Mouse (Mus musculus): ENCODE data around the gene Ccdc28a. TPM values are rescaled to one million over a fixed set of nuclear protein-coding genes. Genes with fewer than 3 reads are reported as not detected.

Gene Ccdc28a
- polyA plus RNA-seq, 1 experiment from 2014 or later = 20.0 TPM

DNA sequence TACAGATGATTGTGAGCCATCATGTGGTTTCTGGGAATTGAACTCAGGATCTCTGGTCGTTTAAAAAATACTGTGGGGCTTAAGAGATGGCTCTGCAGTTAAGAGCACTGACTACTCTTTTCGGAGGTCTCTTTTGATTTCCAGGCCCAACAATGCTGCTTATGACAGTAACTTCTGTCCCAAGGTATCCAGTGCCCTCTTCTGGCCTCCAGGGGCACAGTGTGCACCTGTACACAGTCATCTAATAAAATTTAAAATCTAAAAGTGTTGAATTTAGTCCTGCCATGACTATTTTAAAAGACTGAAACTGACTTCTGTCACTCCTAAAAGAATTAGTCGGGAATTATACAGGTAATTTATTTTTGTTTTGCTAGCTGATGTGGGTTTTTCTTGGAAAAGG lies 907 bp downstream of the Ccdc28a start:
- Histone ChIP-seq H3K4me3 (ENCODE audit: low read depth, low read length) (0 out of 2 replicates have a peak overlapping the region, but pooled peaks have one; percentile 71), H3K9me3 (ENCODE audit: control insufficient read depth, low read length) (no peaks in the 10 kb centered on the region), H3K4me2 (ENCODE audit: low read length) (peak overlapping the region; percentile 62), H3K9ac (ENCODE audit: low read length) (no peak overlapping the region), H3K36me3 (ENCODE audit: control insufficient read depth, insufficient read depth, low read length) (no peaks in the 10 kb centered on the region), H3K4me1 (replicated peaks; ENCODE audit: control insufficient read depth, insufficient read depth, low read length) (peaks cover 5% of the 10 kb centered on the region; the same call in 1 of the 2 replicates), H3K27me3 (replicated peaks; ENCODE audit: control insufficient read depth, insufficient read depth, low read length) (no peaks in the 10 kb centered on the region), H3K27ac (ENCODE audit: low read depth) (no peak overlapping the region)
- DNase-seq (ENCODE audit: low spot score) (no peak), ATAC-seq (replicated peaks; ENCODE audit: low FRiP score, low TSS enrichment, low read depth) (no peak)
- 55% methylated on average over 3 of the region's 3 CpGs for WGBS

DNA sequence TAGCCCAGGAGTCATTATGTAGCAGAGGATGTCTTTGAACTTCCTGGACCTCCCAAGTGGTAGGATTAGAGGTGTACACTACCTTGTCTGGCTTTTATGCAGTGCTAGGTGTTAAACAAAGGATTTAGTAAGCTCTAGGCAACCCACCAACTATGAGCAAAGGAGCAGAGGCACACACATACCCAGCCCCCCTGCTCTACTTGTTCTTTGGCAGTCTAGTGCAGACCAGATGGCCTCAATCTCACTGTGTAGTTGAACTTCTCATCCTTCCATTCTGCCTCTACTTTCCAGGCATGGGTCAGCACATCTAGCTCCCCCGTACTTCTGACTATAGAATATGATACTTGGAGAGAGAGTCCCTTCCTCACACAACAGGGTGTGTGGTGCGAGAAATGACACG lies 10.4 kb downstream of the Ccdc28a start:
- no peaks in the 10 kb centered on the region for H3K27me3 ChIP-seq (replicated peaks; ENCODE audit: control insufficient read depth, insufficient read depth, low read length)
- no peaks in the 10 kb centered on the region for H3K36me3 ChIP-seq (ENCODE audit: control insufficient read depth, insufficient read depth, low read length)
- no peak overlapping the region for H3K4me2 ChIP-seq (ENCODE audit: low read length)
- no peak overlapping the region for H3K27ac ChIP-seq (ENCODE audit: low read depth)
- no peaks in the 10 kb centered on the region for H3K9me3 ChIP-seq (ENCODE audit: control insufficient read depth, low read length)
- no peaks in the 10 kb centered on the region for H3K4me1 ChIP-seq (replicated peaks; ENCODE audit: control insufficient read depth, insufficient read depth, low read length)
- H3K4me3 ChIP-seq (ENCODE audit: low read depth, low read length) = no peak overlapping the region
- H3K9ac ChIP-seq (ENCODE audit: low read length) = no peak overlapping the region
- DNase-seq (ENCODE audit: low spot score) (no peak), ATAC-seq (replicated peaks; ENCODE audit: low FRiP score, low TSS enrichment, low read depth) (no peak)
- whole genome bisulfite sequencing = 85% methylated on average over 3 of the region's 3 CpGs

DNA sequence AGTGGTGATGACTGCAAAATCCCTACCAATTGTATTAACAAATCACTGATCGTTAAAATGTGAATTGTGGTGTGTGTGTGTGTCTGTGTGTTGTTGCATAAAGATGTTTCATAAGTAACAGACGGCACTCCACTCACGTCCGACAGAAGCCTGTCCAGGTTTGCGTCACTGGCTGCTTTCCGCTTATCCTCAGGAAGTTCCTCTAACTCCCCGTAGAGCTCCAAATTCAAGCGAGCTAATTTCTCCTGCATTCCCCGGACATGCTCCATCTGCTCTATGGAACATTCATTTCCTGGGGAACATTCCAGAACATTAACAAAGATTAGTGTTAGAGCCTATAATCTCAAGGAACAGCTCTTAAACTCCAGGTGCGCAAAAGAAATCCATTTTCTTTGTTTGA lies 15.4 kb downstream of the Ccdc28a start:
- H3K4me1 ChIP-seq (replicated peaks; ENCODE audit: control insufficient read depth, insufficient read depth, low read length) = no peaks in the 10 kb centered on the region
- H3K36me3 ChIP-seq (ENCODE audit: control insufficient read depth, insufficient read depth, low read length) = no peaks in the 10 kb centered on the region
- DNase-seq (ENCODE audit: low spot score) (no peak), ATAC-seq (replicated peaks; ENCODE audit: low FRiP score, low TSS enrichment, low read depth) (no peak)
- no peak overlapping the region for H3K4me3 ChIP-seq (ENCODE audit: low read depth, low read length)
- H3K9ac ChIP-seq (ENCODE audit: low read length) = no peak overlapping the region
- no peak overlapping the region for H3K4me2 ChIP-seq (ENCODE audit: low read length)
- no peaks in the 10 kb centered on the region for H3K27me3 ChIP-seq (replicated peaks; ENCODE audit: control insufficient read depth, insufficient read depth, low read length)
- no peak overlapping the region for H3K27ac ChIP-seq (ENCODE audit: low read depth)
- H3K9me3 ChIP-seq (ENCODE audit: control insufficient read depth, low read length) = no peaks in the 10 kb centered on the region
- WGBS = 74% methylated on average over 10 of the region's 10 CpGs

DNA sequence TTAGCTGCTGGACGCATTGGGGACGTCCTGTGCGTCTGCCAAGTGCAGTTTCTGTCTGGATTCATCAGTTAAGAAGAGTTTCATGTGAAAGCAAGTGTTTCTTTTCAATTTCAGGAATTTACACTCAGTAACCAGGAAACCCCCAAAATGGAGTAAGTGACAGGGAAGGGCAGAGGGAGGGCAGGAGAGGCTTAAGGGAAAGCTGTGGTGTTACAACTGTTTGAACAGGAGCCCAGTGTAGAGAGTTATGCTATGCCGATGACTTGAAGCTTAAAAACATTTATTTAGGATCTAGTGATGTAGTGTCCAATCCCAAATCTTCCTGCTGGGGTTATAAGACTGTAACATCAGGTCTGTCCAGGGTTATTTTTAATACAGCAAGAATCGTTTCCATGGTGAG lies 20.7 kb downstream of the Ccdc28a start:
- H3K27ac ChIP-seq (ENCODE audit: low read depth) = no peak overlapping the region
- WGBS = 84% methylated on average over 5 of the region's 5 CpGs
- H3K9me3 ChIP-seq (ENCODE audit: control insufficient read depth, low read length) = no peaks in the 10 kb centered on the region
- H3K4me2 ChIP-seq (ENCODE audit: low read length) = no peak overlapping the region
- DNase-seq (ENCODE audit: low spot score) (peak; percentile 45), ATAC-seq (replicated peaks; ENCODE audit: low FRiP score, low TSS enrichment, low read depth) (no peak)
- peaks cover 4% of the 10 kb centered on the region; the same call in 1 of the 2 replicates for H3K4me1 ChIP-seq (replicated peaks; ENCODE audit: control insufficient read depth, insufficient read depth, low read length)
- H3K4me3 ChIP-seq (ENCODE audit: low read depth, low read length) = no peak overlapping the region
- no peaks in the 10 kb centered on the region for H3K27me3 ChIP-seq (replicated peaks; ENCODE audit: control insufficient read depth, insufficient read depth, low read length)
- H3K36me3 ChIP-seq (ENCODE audit: control insufficient read depth, insufficient read depth, low read length) = no peaks in the 10 kb centered on the region
- no peak overlapping the region for H3K9ac ChIP-seq (ENCODE audit: low read length)

DNA sequence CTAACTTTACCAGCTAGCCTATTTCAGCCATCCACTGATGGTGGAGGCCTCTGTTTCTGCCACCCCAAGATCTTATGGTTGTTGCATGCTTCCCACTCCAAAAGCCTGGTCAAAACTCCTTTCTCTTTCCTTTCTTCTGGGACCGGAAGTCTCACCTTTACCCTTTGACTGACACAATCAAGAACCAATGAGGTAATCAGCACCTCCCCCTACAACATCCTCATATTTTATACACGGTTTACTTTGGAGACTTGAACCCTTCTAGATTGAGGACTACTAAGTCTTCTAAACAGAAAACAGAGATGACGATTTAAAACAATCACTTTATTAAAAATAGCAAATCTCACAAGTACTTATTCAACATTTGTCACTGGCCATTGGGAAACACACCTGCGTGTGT lies 21.4 kb downstream of the Ccdc28a start:
- Histone ChIP-seq H3K9ac (ENCODE audit: low read length) (no peak overlapping the region), H3K4me3 (ENCODE audit: low read depth, low read length) (no peak overlapping the region), H3K9me3 (ENCODE audit: control insufficient read depth, low read length) (no peaks in the 10 kb centered on the region), H3K36me3 (ENCODE audit: control insufficient read depth, insufficient read depth, low read length) (no peaks in the 10 kb centered on the region), H3K4me2 (ENCODE audit: low read length) (no peak overlapping the region), H3K27me3 (replicated peaks; ENCODE audit: control insufficient read depth, insufficient read depth, low read length) (no peaks in the 10 kb centered on the region), H3K27ac (ENCODE audit: low read depth) (no peak overlapping the region), H3K4me1 (replicated peaks; ENCODE audit: control insufficient read depth, insufficient read depth, low read length) (peaks cover 4% of the 10 kb centered on the region; the same call in 1 of the 2 replicates)
- 77% methylated on average over 4 of the region's 4 CpGs for WGBS
- DNase-seq (ENCODE audit: low spot score) (peak; percentile 16), ATAC-seq (replicated peaks; ENCODE audit: low FRiP score, low TSS enrichment, low read depth) (no peak)

DNA sequence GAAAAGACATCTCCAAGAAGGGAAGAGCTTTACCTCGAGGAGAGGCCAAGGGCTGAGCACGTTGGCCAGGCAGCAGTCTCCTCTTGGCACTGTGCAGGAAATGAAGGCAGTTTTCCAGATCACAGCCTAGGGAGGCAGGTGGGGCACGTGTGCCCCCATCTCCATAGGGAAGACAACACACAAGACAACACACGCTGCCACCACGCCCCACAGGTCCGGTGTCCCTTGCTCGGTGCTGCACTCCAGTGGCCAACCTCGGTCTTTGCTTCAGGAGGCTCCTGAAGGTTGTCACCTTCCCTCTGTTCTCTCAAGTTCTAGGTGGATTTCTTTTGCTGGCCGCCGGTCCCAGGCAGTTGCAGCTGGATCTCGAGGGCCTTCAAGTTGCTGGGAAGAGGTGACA lies 24.1 kb downstream of the Ccdc28a start, which contains the start of gene Ect2l:
TSS of gene Ect2l (minus strand) at position 165 of the 400 bp plus-strand sequence.
- Histone ChIP-seq H3K4me1 (replicated peaks; ENCODE audit: control insufficient read depth, insufficient read depth, low read length) (peaks cover 4% of the 10 kb centered on the region; the same call in 1 of the 2 replicates), H3K4me3 (ENCODE audit: low read depth, low read length) (no peak within 1 kb of the TSS), H3K4me2 (ENCODE audit: low read length) (peak within 1 kb of the TSS; percentile 9; the same call in 1 of the 2 replicates), H3K36me3 (ENCODE audit: control insufficient read depth, insufficient read depth, low read length) (no peaks in the 10 kb centered on the region), H3K27ac (ENCODE audit: low read depth) (no peak within 1 kb of the TSS), H3K9ac (ENCODE audit: low read length) (no peak within 1 kb of the TSS), H3K9me3 (ENCODE audit: control insufficient read depth, low read length) (no peaks in the 10 kb centered on the region), H3K27me3 (replicated peaks; ENCODE audit: control insufficient read depth, insufficient read depth, low read length) (no peaks in the 10 kb centered on the region)
- DNase-seq (ENCODE audit: low spot score) = peak; percentile 67
- WGBS = 9% methylated on average over 11 of the region's 11 CpGs
- peak; percentile 50; the same call in 1 of the 2 replicates for ATAC-seq (replicated peaks; ENCODE audit: low FRiP score, low TSS enrichment, low read depth)

DNA sequence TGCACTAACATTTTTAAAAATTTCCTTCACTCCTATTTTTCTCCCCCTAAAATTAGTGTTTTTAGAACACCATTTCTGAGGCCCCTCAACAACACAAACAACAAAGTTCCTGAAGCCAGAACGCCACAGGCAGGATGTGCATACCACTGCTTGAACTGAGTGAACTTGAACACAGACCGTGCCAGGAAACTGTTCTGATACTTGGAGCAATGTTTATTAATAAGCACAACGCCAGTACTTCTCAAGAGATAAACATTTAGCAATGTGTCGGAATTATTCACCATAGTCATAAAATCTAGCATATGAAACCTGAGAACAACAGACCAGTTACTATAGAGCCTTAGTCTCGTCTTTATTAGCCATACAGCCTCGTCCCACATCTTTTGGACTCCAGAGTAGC lies 24.7 kb downstream of the Ccdc28a start:
- Histone ChIP-seq H3K4me3 (ENCODE audit: low read depth, low read length) (no peak overlapping the region), H3K27ac (ENCODE audit: low read depth) (no peak overlapping the region), H3K9me3 (ENCODE audit: control insufficient read depth, low read length) (no peaks in the 10 kb centered on the region), H3K9ac (ENCODE audit: low read length) (no peak overlapping the region), H3K36me3 (ENCODE audit: control insufficient read depth, insufficient read depth, low read length) (no peaks in the 10 kb centered on the region), H3K27me3 (replicated peaks; ENCODE audit: control insufficient read depth, insufficient read depth, low read length) (no peaks in the 10 kb centered on the region), H3K4me2 (ENCODE audit: low read length) (no peak overlapping the region), H3K4me1 (replicated peaks; ENCODE audit: control insufficient read depth, insufficient read depth, low read length) (peaks cover 4% of the 10 kb centered on the region; the same call in 1 of the 2 replicates)
- DNase-seq (ENCODE audit: low spot score) = no peak
- no peak for ATAC-seq (replicated peaks; ENCODE audit: low FRiP score, low TSS enrichment, low read depth)
- WGBS = 33% methylated on average over 6 of the region's 6 CpGs

DNA sequence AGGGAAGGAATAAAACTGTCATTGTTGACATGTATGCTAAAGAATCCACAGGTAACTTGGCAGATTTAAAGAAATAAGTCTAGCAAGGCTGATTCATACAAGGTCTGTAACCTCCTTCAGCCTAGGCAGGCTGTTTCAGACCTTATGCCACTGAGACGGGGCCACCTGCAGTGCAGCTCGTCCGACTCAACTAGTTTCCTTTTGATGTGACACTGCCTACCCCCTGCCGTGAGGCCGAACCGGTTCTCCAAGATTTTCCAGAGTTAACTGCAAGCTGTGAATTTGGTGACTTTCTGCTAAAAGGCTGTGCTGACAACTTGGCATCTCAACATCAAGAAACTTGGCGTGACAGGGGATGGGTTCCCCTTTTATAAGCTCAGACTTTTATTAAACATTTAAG lies 30.7 kb downstream of the Ccdc28a start:
- WGBS = 25% methylated on average over 7 of the region's 7 CpGs
- no peak for DNase-seq (ENCODE audit: low spot score)
- H3K27me3 ChIP-seq (replicated peaks; ENCODE audit: control insufficient read depth, insufficient read depth, low read length) = no peaks in the 10 kb centered on the region
- no peak overlapping the region for H3K4me2 ChIP-seq (ENCODE audit: low read length)
- H3K4me1 ChIP-seq (replicated peaks; ENCODE audit: control insufficient read depth, insufficient read depth, low read length) = no peaks in the 10 kb centered on the region
- H3K9ac ChIP-seq (ENCODE audit: low read length) = no peak overlapping the region
- H3K9me3 ChIP-seq (ENCODE audit: control insufficient read depth, low read length) = no peaks in the 10 kb centered on the region
- H3K27ac ChIP-seq (ENCODE audit: low read depth) = no peak overlapping the region
- 0 out of 2 replicates have a peak, but pooled peaks have one; percentile 64 for ATAC-seq (replicated peaks; ENCODE audit: low FRiP score, low TSS enrichment, low read depth)
- no peak overlapping the region for H3K4me3 ChIP-seq (ENCODE audit: low read depth, low read length)
- H3K36me3 ChIP-seq (ENCODE audit: control insufficient read depth, insufficient read depth, low read length) = no peaks in the 10 kb centered on the region

DNA sequence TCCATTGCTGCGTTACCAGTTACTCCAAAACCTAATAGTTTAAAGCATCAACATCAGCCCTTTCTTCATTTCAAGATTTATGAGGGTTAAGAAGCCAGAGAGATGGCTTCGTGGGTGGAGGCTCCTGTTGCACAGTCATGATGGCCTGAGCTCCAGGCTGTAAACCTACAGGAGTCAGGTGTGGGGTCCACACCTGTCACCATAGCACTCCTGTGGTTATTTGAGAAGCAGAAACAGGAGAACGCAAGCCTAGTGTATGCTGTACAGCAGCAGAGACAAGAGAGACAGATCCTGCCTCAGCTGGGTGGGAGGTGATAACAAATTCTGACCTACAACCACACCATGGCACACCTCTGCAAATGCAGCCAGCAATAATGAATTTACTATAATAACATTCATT lies 32.4 kb downstream of the Ccdc28a start:
- 75% methylated on average over 3 of the region's 3 CpGs for WGBS
- H3K27ac ChIP-seq (ENCODE audit: low read depth) = no peak overlapping the region
- no peaks in the 10 kb centered on the region for H3K27me3 ChIP-seq (replicated peaks; ENCODE audit: control insufficient read depth, insufficient read depth, low read length)
- DNase-seq (ENCODE audit: low spot score) = no peak
- no peaks in the 10 kb centered on the region for H3K4me1 ChIP-seq (replicated peaks; ENCODE audit: control insufficient read depth, insufficient read depth, low read length)
- H3K9ac ChIP-seq (ENCODE audit: low read length) = no peak overlapping the region
- H3K4me3 ChIP-seq (ENCODE audit: low read depth, low read length) = no peak overlapping the region
- no peaks in the 10 kb centered on the region for H3K9me3 ChIP-seq (ENCODE audit: control insufficient read depth, low read length)
- no peaks in the 10 kb centered on the region for H3K36me3 ChIP-seq (ENCODE audit: control insufficient read depth, insufficient read depth, low read length)
- ATAC-seq (replicated peaks; ENCODE audit: low FRiP score, low TSS enrichment, low read depth) = no peak
- H3K4me2 ChIP-seq (ENCODE audit: low read length) = no peak overlapping the region
